Mouse (Mus musculus) liver, adult (tissue): Measurements from ENCODE around the gene Fras1.

Experiments
- GATA4 ChIP-seq: IDR thresholded peaks from 2 replicates; pipeline ENCODE4 v1.6.1; 2014; ENCODE audit warnings: mild to moderate bottlenecking, low read length; ENCODE audit not compliant: insufficient replicate concordance

Fras1 gene

DNA sequence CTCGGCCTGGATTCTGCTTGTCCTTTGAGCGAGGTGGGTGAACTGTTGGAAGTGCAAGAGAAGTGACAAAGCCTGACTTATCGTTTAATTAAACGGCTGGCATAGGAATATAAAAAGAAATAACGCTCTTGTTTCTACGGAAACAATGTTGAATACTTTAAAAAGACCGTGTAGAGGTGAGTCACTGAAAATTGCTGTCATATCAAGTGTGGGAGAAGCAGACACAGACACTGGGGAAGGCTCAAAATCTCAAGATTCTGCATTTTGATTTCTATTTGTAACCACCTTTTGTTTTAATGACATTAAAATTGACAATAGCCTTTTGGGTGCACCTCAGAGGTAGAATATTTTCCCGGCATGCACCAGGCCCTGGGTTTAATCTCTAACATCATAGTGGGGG is 14.6 kb downstream of the Fras1 start:
- TF ChIP-seq GATA4: no peak

GRCm38 (mm10) chr5:96389963-96390623 is 16.3 kb downstream of the Fras1 start:
- TF ChIP-seq GATA4: no peak

DNA sequence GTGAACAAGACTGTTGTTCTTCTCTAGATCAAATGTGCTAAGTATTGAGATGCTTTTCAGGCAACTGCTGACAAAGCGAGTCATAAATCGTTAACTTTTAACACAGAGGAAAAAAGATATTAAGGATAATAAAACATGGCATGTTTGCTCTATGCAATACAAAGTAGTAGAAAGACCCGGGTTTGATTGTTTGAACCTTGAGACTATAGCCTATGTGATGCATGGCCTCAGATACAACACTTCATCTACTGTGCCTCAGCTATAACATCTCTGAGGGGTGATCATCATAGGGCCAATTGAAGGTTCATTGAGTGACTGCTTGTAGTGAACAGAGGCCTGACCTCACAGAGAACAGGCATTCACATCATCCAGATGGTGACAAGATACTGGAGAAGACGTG is 17.3 kb downstream of the Fras1 start:
- no peak for TF ChIP-seq GATA4

DNA sequence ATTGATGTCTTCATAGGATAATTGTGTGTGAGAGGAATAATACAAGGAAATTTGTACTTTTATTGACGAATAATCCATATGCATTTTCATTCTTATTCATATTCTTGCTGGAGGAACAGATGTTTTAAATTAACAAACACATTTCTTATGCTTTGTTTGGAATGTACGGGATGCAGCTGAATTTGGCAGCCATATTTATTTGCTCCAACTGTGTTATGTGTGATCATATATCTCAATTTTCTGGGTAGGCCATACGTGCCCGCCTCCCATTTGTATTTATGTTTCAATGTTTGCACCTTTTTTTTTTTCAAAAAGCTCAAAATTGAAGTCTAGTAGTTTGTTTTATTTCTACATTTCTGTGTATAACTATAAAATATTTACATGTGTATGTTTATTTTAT is 21.2 kb downstream of the Fras1 start:
- TF ChIP-seq GATA4: no peak

DNA sequence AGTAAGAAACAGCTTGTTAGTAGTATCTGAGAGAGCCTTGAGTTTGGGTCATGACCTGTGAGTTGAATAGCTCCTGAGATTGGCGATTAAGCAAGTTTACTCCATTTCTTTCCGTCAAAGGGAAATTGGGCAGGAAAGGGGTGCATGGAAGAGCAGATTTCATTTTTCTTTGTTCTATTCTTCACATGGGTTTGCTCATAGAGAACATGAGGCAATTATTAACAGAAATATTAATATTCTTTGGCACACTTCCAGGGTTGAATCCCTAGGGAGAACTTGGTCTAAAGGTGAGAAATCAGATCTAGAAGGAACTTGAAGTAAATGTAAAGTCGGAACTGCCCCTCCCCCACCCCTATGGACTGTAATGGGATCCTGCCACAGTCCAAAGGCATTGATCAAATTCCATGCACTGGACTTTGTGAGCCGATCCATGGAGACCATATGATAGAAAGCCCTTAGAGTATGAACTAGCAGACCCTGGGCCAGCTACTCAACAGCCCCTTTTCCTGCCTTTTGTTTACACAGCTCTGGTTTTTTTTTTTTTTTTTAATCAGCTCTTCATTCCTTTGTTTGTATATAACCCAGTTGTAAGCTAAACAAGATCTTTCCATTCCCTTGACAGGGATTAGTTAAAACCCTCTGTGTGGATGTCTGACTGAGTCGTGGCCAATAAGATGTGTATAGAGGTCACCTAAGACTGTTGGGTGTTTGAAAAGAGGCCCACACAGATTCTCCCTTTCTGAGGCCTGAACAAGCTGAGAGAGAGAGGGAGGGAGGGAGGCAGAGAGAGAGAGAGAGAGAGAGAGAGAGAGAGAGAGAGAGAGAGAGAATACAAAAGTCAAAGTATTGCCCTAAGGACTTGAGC is 22.3 kb downstream of the Fras1 start:
- no peak for TF ChIP-seq GATA4

GRCm38 (mm10) chr5:96402555-96402954 is 28.8 kb downstream of the Fras1 start:
- TF ChIP-seq GATA4: no peak

- no peak for TF ChIP-seq GATA4
These were observed 31.5 kb downstream of the Fras1 start for GRCm38 (mm10) chr5:96405139-96405842.

DNA sequence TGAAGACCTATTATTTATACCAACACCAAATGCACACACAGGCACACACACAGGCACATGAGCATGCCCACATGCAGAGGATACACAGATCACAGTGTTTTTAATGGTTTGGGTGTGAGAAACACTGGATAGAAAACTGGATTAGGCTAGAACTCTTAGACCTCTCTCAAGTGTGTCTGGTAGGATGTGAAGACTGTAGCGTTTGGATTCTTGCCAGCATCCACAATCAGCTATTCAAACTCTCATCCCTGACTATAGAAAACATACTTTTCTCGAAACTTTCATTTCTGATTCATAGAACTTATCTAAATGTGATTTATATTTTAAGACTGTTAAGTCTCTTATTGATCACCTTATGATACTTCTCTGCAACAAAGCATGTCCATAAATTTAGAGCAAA is 34.5 kb downstream of the Fras1 start:
- no peak for TF ChIP-seq GATA4

DNA sequence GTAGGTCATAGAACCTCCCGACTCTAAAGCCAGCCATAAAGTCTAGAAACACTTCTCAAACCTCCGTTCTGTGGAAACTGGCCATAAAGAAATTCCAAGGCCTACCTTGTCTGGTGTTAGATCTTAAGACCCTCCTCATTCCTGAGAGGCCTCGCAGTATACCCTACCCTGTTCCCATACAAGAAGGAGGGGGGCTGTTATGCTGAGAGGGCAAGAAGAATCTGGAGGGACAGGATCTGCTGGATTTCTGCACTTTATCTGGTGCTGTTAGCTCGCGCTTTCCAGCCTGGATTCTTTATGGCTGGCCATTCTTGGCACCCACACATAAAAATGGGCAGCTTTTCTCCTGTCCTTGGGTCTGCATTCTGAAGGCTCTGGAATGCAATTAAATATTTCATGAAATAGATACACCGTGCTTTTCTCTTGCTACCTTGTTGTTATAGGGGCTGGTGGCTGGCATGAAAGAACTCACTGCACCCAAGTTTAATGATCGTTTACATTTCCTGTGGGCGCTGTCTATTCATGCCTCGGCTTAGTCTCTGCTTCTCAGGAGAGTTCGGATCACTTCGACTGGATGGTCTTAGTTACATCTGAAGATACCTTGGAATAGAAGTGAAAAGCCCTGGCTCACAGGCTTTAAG is 39.1 kb downstream of the Fras1 start:
- TF ChIP-seq GATA4: no peak

DNA sequence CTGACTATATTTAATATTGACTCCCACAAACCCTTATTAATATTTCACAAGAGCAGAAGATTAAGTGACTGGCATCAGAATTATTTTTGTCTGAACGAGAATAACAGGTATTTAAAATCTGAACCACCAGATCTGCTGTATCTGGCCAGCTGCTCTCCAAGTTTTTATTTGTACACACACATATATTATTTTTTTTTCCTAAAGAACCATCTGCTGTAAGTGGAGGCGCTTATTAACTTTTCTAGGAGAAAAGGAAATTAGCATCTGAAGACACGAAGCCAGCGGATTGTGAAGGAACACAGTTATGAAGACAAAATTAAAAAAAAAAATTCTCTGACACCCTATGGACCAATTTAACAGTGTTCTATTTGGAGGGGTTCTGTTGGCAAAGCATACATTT is 43.4 kb downstream of the Fras1 start:
- TF ChIP-seq GATA4: no peak

- TF ChIP-seq GATA4: no peak
These were observed 47.8 kb downstream of the Fras1 start for GRCm38 (mm10) chr5:96421550-96421949.

GRCm38 (mm10) chr5:96422716-96423115 is 49.0 kb downstream of the Fras1 start:
- no peak for TF ChIP-seq GATA4

- TF ChIP-seq GATA4: no peak
These were observed 51.6 kb downstream of the Fras1 start for GRCm38 (mm10) chr5:96425391-96425790.

DNA sequence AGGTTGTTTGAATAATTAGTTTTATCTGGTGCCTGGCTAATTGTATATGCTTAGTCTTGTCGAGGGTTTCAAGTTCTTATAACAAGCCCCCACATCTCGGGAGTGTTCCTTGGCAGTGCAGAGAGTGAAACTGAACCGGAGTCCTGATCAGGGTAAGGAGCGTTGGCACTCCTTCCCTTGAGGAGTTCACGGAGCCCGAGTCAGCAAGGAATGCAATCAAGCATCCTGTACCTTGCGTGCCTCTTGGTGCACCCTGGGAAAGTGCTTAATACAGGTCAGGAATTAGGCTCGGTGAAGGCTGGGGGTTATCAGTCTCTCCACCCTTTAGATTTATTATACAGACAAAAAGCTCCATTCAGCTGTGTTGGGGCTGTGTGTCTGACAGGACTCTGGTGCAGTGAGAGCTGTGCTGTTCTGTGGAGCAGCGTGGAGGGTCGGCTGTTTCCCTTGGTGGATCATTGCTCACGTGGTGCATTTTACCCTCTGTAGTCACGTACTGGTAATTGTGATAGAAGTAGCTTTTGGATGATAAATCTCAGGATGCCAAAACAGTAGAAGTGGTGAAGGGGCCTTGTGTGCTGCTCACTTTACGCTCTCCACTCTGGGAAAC is 55.9 kb downstream of the Fras1 start:
- TF ChIP-seq GATA4: no peak

DNA sequence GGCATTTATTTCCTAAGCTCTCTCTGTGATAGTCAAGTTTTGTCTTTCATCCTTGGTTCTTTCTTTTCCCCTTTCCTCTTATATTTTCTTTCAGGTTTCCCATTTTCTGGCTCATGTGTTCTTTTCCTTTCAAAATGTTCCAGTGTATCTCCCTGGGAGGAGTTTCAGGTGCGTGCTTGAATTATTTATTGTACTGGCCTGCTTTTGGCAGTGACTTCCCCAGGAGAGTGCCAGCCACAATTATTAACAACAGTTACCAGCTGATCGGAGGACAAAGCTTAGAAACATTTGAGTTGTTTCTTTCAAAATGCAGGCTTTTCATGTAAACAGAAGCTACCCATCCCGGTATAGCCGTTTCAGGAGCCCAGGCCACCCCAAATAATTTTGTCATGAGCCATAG is 64.1 kb downstream of the Fras1 start:
- TF ChIP-seq GATA4: no peak
